ENCODE assay signal across 29 mouse cellular contexts in the genomic region with DNA sequence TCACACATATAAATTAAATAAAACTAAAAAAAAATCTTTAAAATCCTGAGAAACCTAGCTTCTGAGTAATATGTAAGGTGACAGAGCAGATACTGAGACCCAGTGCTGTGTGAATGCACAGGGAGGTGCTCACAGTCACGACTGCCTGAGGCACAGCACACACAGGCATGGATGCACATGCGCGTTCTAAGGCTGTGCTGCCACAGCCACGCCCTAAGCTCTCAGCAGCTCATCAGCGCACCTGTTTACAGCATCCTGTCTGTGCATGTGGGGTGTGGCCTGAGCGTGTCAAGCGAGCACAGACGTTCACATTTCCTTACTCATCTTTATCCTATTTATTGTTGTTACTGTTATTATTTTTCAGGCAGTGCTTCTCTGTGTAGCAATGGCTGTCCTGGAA. TPM values are rescaled to one million over a fixed set of nuclear protein-coding genes. Genes with fewer than 3 reads are reported as not detected.
DNase-seq lines count a peak whose midpoint lies in the region; ATAC-seq and TF ChIP-seq lines count a peak whose summit lies in the region.
"Had no signal": no experiment of that assay in that cellular context is flagged by ENCODE, and none has a peak within 500 bp of the region (broad histone marks: within the 10 kb centered on the region; RNA-seq: fewer than 3 reads in every experiment).

No protein-coding gene starts in this region.

- H3K36me3 ChIP-seq in megakaryocyte, embryonic 14.5 days (replicated peaks; ENCODE audit: low read length) = peaks cover 100% of the 10 kb centered on the region
- peaks cover 73% of the 10 kb centered on the region for H3K36me3 ChIP-seq in myocyte (ENCODE audit: control insufficient read depth, insufficient read depth)
- peaks cover 99% of the 10 kb centered on the region for H3K36me3 ChIP-seq in hindbrain, embryonic 14.5 days (replicated peaks; ENCODE audit: control insufficient read depth, insufficient read depth)

- H3K4me1 ChIP-seq in megakaryocyte, embryonic 14.5 days = no peaks in the 10 kb centered on the region
- no peaks in the 10 kb centered on the region for H3K4me1 ChIP-seq in hindbrain, embryonic 14.5 days (replicated peaks; ENCODE audit: control insufficient read depth, insufficient read depth, low read length)
- H3K4me1 ChIP-seq: embryonic facial prominence, embryonic 13.5 days; forebrain, embryonic 10.5 days; forebrain, embryonic 12.5 days had no signal

- peak; percentile 72 for DNase-seq in R1 (ENCODE audit: low read depth, low spot score)
- DNase-seq in brain, adult 2 months (ENCODE audit: low read depth, low spot score) = peak; percentile 29
- no peak for DNase-seq in hindbrain, embryonic 14.5 days (ENCODE audit: low spot score)
- DNase-seq in lung, postnatal 14 days = no peak
- DNase-seq: adrenal gland, adult 8-10 months; adrenal gland, postnatal 14 days; adrenal gland, postnatal 36 days; cerebellum, adult 11 months; cerebellum, adult 2 months; cerebellum, adult 9-10 months; cerebellum, postnatal 10 days; cerebellum, postnatal 25 days had no signal

- no peak for ATAC-seq in megakaryocyte, adult 5-6 weeks (ENCODE audit: poor library complexity, severe bottlenecking)
- ATAC-seq in hindbrain, embryonic 14.5 days (ENCODE audit: low FRiP score) = no peak
- no peak for ATAC-seq in megakaryocyte-erythroid progenitor cell, adult 5-6 weeks (replicated peaks; ENCODE audit: low FRiP score, low TSS enrichment, poor library complexity, severe bottlenecking)
- ATAC-seq: activated CD4-positive, CD25-positive, alpha-beta regulatory T cell, adult 4 months; forebrain, embryonic 14.5 days; forebrain, embryonic 16.5 days; Patski had no signal

- H3ac ChIP-seq in myocyte (ENCODE audit: control insufficient read depth, insufficient read length) = no peak overlapping the region

- no peaks in the 10 kb centered on the region for H3K79me2 ChIP-seq in myocyte (ENCODE audit: control insufficient read depth, insufficient read depth)

- peak; percentile 44 for TF ChIP-seq POLR2A in myocyte (IDR thresholded peaks at IDR 0.05; ENCODE audit: insufficient read length, low read depth)

- peak overlapping the region; percentile 53 for H3K4me3 ChIP-seq in megakaryocyte, embryonic 14.5 days (replicated peaks)
- no peak overlapping the region for H3K4me3 ChIP-seq in myocyte
- no peak overlapping the region for H3K4me3 ChIP-seq in hindbrain, embryonic 14.5 days (replicated peaks; ENCODE audit: low read length)
- H3K4me3 ChIP-seq: embryonic facial prominence, embryonic 13.5 days; erythroblast, embryonic 14.5 days; forebrain, embryonic 10.5 days; forebrain, embryonic 12.5 days had no signal

- H3K27me3 ChIP-seq in megakaryocyte, embryonic 14.5 days (replicated peaks) = no peaks in the 10 kb centered on the region
- no peaks in the 10 kb centered on the region for H3K27me3 ChIP-seq in myocyte (ENCODE audit: control insufficient read depth, insufficient read depth, insufficient read length)
- H3K27me3 ChIP-seq in hindbrain, embryonic 14.5 days (ENCODE audit: control insufficient read depth, insufficient read depth, low read length) = no peaks in the 10 kb centered on the region
- H3K27me3 ChIP-seq: embryonic facial prominence, embryonic 13.5 days; forebrain, embryonic 12.5 days; Patski had no signal

- H3K4me2 ChIP-seq in myocyte (ENCODE audit: low read depth) = no peak overlapping the region
- H3K4me2 ChIP-seq in hindbrain, embryonic 14.5 days (replicated peaks) = no peak overlapping the region
- H3K4me2 ChIP-seq: embryonic facial prominence, embryonic 13.5 days; forebrain, embryonic 12.5 days had no signal

- H3K9me3 ChIP-seq in megakaryocyte, embryonic 14.5 days = no peaks in the 10 kb centered on the region
- no peaks in the 10 kb centered on the region for H3K9me3 ChIP-seq in hindbrain, embryonic 14.5 days (ENCODE audit: control insufficient read depth, low read length)
- H3K9me3 ChIP-seq: embryonic facial prominence, embryonic 13.5 days; forebrain, embryonic 10.5 days; forebrain, embryonic 12.5 days; G1E had no signal

- no peak overlapping the region for H3K27ac ChIP-seq in hindbrain, embryonic 14.5 days
- H3K27ac ChIP-seq: embryonic facial prominence, embryonic 13.5 days; forebrain, embryonic 10.5 days; forebrain, embryonic 12.5 days had no signal

- 94% methylated on average over 8 of the region's 8 CpGs for WGBS in hindbrain, embryonic 14.5 days

- no peak overlapping the region for H3K9ac ChIP-seq in hindbrain, embryonic 14.5 days
- H3K9ac ChIP-seq: embryonic facial prominence, embryonic 13.5 days; forebrain, embryonic 12.5 days had no signal

TF ChIP-seq in myocyte, 11 proteins besides CTCF, POLR2A, EP300 and RAD21:
- TF ChIP-seq MAX (IDR thresholded peaks at IDR 0.05; ENCODE audit: low read depth) (no peak), SRF (IDR thresholded peaks at IDR 0.05; ENCODE audit: control insufficient read depth, insufficient read length, low read depth) (no peak), MYOG (IDR thresholded peaks at IDR 0.05; ENCODE audit: control insufficient read depth in 1 of 3, insufficient read depth in 1 of 3, insufficient read length in 2 of 3, low read depth in 2 of 3) (peak in 1 of 3 experiments; percentile 13), USF1 (IDR thresholded peaks at IDR 0.05; ENCODE audit: low read depth) (no peak), TCF3 (IDR thresholded peaks at IDR 0.05; ENCODE audit: insufficient read length, low read depth) (no peak), TCF12 (IDR thresholded peaks at IDR 0.05; ENCODE audit: insufficient read depth, poor library complexity, severe bottlenecking) (no peak), POLR2AphosphoS2 (IDR thresholded peaks at IDR 0.05; ENCODE audit: insufficient read length, low read depth) (peak; percentile 68), MYOD1 (IDR thresholded peaks at IDR 0.05; ENCODE audit: control insufficient read depth in 1 of 3, insufficient read length in 2 of 3, low read depth in 2 of 3) (peak in 1 of 3 experiments; percentile 30), REST (IDR thresholded peaks at IDR 0.05; ENCODE audit: insufficient read depth, insufficient read length) (no peak), E2F4 (IDR thresholded peaks at IDR 0.05; ENCODE audit: insufficient read depth) (no peak), CEBPB (IDR thresholded peaks at IDR 0.05; ENCODE audit: insufficient read depth, poor library complexity, severe bottlenecking) (no peak)

RNA-seq across cellular contexts. Expression of a gene that starts 30.2 kb away (rescaled TPM):
- 0.13 TPM in 1 of 2 replicates, not detected in the other for polyA plus RNA-seq in megakaryocyte, embryonic 14.5 days (2012; ENCODE audit: insufficient read depth, low replicate concordance)
- total RNA-seq in megakaryocyte, adult 5-6 weeks (2015) = not detected in 2 replicates
- total RNA-seq in megakaryocyte, adult 5-6 weeks (2017) = not detected in 2 replicates
- polyA plus RNA-seq in myocyte (2012; fragmentation: generic; extraction: Trizol) = not detected
- not detected in 2 replicates for polyA plus RNA-seq in hindbrain, embryonic 14.5 days (2014; fragmentation: Nextera tagmentation; extraction: Ambion mirVana)
- total RNA-seq in megakaryocyte-erythroid progenitor cell, adult 5-6 weeks (2014; fragmentation: Nextera tagmentation) = not detected in 2 replicates
- not detected in 2 replicates for total RNA-seq in megakaryocyte-erythroid progenitor cell, adult 5-6 weeks (2017)
- total RNA-seq: adrenal gland, adult 18-20 months; adrenal gland, adult 8-10 months; adrenal gland, postnatal 14 days; adrenal gland, postnatal 36 days had no signal
- polyA plus RNA-seq: activated CD4-positive, CD25-positive, alpha-beta regulatory T cell, adult 4 months; cerebellum, adult 2 months; cortical plate, adult 2 months; embryonic facial prominence, embryonic 11.5 days; embryonic facial prominence, embryonic 13.5 days; erythroblast, embryonic 14.5 days; forebrain, embryonic 10.5 days; forebrain, embryonic 12.5 days; forebrain, embryonic 14.5 days; forebrain, embryonic 16.5 days; frontal cortex, adult 2 months; G1E; Patski had no signal

RNA-seq across cellular contexts. Expression of a gene that starts 50.0 kb away (rescaled TPM):
- 23.7 and 40.2 TPM in 2 replicates for polyA plus RNA-seq in megakaryocyte, embryonic 14.5 days (2012; ENCODE audit: insufficient read depth, low replicate concordance)
- 8.6 and 13.5 TPM in 2 replicates for total RNA-seq in megakaryocyte, adult 5-6 weeks (2015)
- 10.8 and 13.3 TPM in 2 replicates for total RNA-seq in megakaryocyte, adult 5-6 weeks (2017)
- 46.1 TPM for polyA plus RNA-seq in myocyte (2012; fragmentation: generic; extraction: Trizol)
- polyA plus RNA-seq in hindbrain, embryonic 14.5 days (2014; fragmentation: Nextera tagmentation; extraction: Ambion mirVana) = 54.7 and 61.6 TPM in 2 replicates
- 19.3 and 20.4 TPM in 2 replicates for total RNA-seq in megakaryocyte-erythroid progenitor cell, adult 5-6 weeks (2014; fragmentation: Nextera tagmentation)
- total RNA-seq in megakaryocyte-erythroid progenitor cell, adult 5-6 weeks (2017) = 10.9 and 13.3 TPM in 2 replicates

Comparison
In these comparisons a context has a peak if more than half of its experiments do, and no peak if none do; other contexts are left out.
1. DNase-seq: peak in R1 (single experiment) and brain, adult 2 months (single experiment); none in hindbrain, embryonic 14.5 days (single experiment) and lung, postnatal 14 days (single experiment).